Mouse (Mus musculus): ENCODE data around the gene Syndig1l. TPM values are rescaled to one million over a fixed set of nuclear protein-coding genes. Genes with fewer than 3 reads are reported as not detected.

Gene Syndig1l
- polyA plus RNA-seq, 1 experiment from 2014 or later, result 2.6 TPM

- WGBS, result 2% methylated on average over 9 of the region's 9 CpGs
- Histone ChIP-seq H3K9me3 (replicated peaks; ENCODE audit: control insufficient read depth, low read length) (no peaks in the 10 kb centered on the region), H3K4me3 (ENCODE audit: low read depth, low read length) (no peak within 1 kb of the TSS), H3K27me3 (replicated peaks; ENCODE audit: control insufficient read depth, insufficient read depth, low read length) (peaks cover 38% of the 10 kb centered on the region), H3K27ac (ENCODE audit: low read depth, low read length) (no peak within 1 kb of the TSS), H3K4me1 (ENCODE audit: control insufficient read depth, insufficient read depth, low read length) (no peaks in the 10 kb centered on the region), H3K4me2 (ENCODE audit: low read length) (no peak within 1 kb of the TSS), H3K36me3 (ENCODE audit: control insufficient read depth, insufficient read depth, low read length) (no peaks in the 10 kb centered on the region), H3K9ac (ENCODE audit: low read length) (no peak within 1 kb of the TSS)
- DNase-seq (ENCODE audit: low spot score) (no peak), ATAC-seq (no peak)
Measured at GRCm38 (mm10) chr12:84640654-84641053, 58.0 kb downstream of the Syndig1l start, which contains the start of gene Vrtn. Gene Vrtn (plus strand): TSS chr12:84641019.

GRCm38 (mm10) chr12:84640253-84640652 is 58.4 kb downstream of the Syndig1l start:
- Histone ChIP-seq H3K27ac (ENCODE audit: low read depth, low read length) (no peak overlapping the region), H3K9me3 (replicated peaks; ENCODE audit: control insufficient read depth, low read length) (no peaks in the 10 kb centered on the region), H3K9ac (ENCODE audit: low read length) (no peak overlapping the region), H3K4me1 (ENCODE audit: control insufficient read depth, insufficient read depth, low read length) (no peaks in the 10 kb centered on the region), H3K4me2 (ENCODE audit: low read length) (no peak overlapping the region), H3K27me3 (replicated peaks; ENCODE audit: control insufficient read depth, insufficient read depth, low read length) (peaks cover 38% of the 10 kb centered on the region), H3K4me3 (ENCODE audit: low read depth, low read length) (no peak overlapping the region), H3K36me3 (ENCODE audit: control insufficient read depth, insufficient read depth, low read length) (no peaks in the 10 kb centered on the region)
- no peak for ATAC-seq
- DNase-seq (ENCODE audit: low spot score), result no peak
- 8% methylated on average over 6 of the region's 6 CpGs for WGBS

GRCm38 (mm10) chr12:84631867-84632266 is 66.8 kb downstream of the Syndig1l start:
- H3K9ac ChIP-seq (ENCODE audit: low read length), result no peak overlapping the region
- no peaks in the 10 kb centered on the region for H3K36me3 ChIP-seq (ENCODE audit: control insufficient read depth, insufficient read depth, low read length)
- H3K27ac ChIP-seq (ENCODE audit: low read depth, low read length), result no peak overlapping the region
- no peaks in the 10 kb centered on the region for H3K9me3 ChIP-seq (replicated peaks; ENCODE audit: control insufficient read depth, low read length)
- no peak for ATAC-seq
- H3K27me3 ChIP-seq (replicated peaks; ENCODE audit: control insufficient read depth, insufficient read depth, low read length), result no peaks in the 10 kb centered on the region
- no peaks in the 10 kb centered on the region for H3K4me1 ChIP-seq (ENCODE audit: control insufficient read depth, insufficient read depth, low read length)
- WGBS, result 63% methylated on average over 3 of the region's 3 CpGs
- no peak for DNase-seq (ENCODE audit: low spot score)
- no peak overlapping the region for H3K4me3 ChIP-seq (ENCODE audit: low read depth, low read length)
- H3K4me2 ChIP-seq (ENCODE audit: low read length), result no peak overlapping the region

Other genes starting within 250 kb of the Syndig1l start
- 35.2 and 37.7 TPM in 2 replicates for gene Aldh6a1, start 247.8 kb downstream of the Syndig1l start, polyA plus RNA-seq (2014; fragmentation: Nextera tagmentation; extraction: Ambion mirVana)
- 41.2 and 46.1 TPM in 2 replicates for gene Lin52, start 247.4 kb downstream of the Syndig1l start, polyA plus RNA-seq (2014; fragmentation: Nextera tagmentation; extraction: Ambion mirVana)
- 0.09 TPM in 1 of 2 replicates, not detected in the other for gene Vsx2, start 129.1 kb downstream of the Syndig1l start, polyA plus RNA-seq (2014; fragmentation: Nextera tagmentation; extraction: Ambion mirVana)
- 5.2 and 8.3 TPM in 2 replicates for gene Abcd4, start 81.4 kb downstream of the Syndig1l start, polyA plus RNA-seq (2014; fragmentation: Nextera tagmentation; extraction: Ambion mirVana)
- not detected in 2 replicates for gene Vrtn, start 57.8 kb downstream of the Syndig1l start, polyA plus RNA-seq (2014; fragmentation: Nextera tagmentation; extraction: Ambion mirVana)
- gene Npc2, start 74.3 kb upstream of the Syndig1l start, polyA plus RNA-seq (2014; fragmentation: Nextera tagmentation; extraction: Ambion mirVana), result 72.5 and 76.4 TPM in 2 replicates
- 137 and 163 TPM in 2 replicates for gene Isca2, start 74.4 kb upstream of the Syndig1l start, polyA plus RNA-seq (2014; fragmentation: Nextera tagmentation; extraction: Ambion mirVana)
- 0.04 TPM in 1 of 2 replicates, not detected in the other for gene Ltbp2, start 177.7 kb upstream of the Syndig1l start, polyA plus RNA-seq (2014; fragmentation: Nextera tagmentation; extraction: Ambion mirVana)

All from forebrain, embryonic 14.5 days (tissue).